Mouse (Mus musculus): Measurements from ENCODE around the gene Ube2s. TPM values are rescaled to one million over a fixed set of nuclear protein-coding genes. Genes with fewer than 3 reads are reported as not detected.
"Not testable (repeated sequence)": the region's sequence is repeated elsewhere in the genome, so short reads cannot be mapped to it uniquely, and the experiment has no call there.

Ube2s gene
- polyA plus RNA-seq (2016; fragmentation: Nextera tagmentation; extraction: Ambion mirVana) = 337 and 447 TPM in 2 replicates

- H3K36me3 ChIP-seq = peaks cover 28% of the 10 kb centered on the region
- H3K4me1 ChIP-seq = peaks cover 19% of the 10 kb centered on the region
- H3K4me3 ChIP-seq = peak within 1 kb of the TSS; percentile 99
- under 1% methylated on average over 62 of the region's 62 CpGs for WGBS
- DNase-seq (ENCODE audit: low spot score) = peak; percentile 99
- no peaks in the 10 kb centered on the region for H3K27me3 ChIP-seq (ENCODE audit: insufficient read depth, poor library complexity, severe bottlenecking)
- H3K9me3 ChIP-seq = no peaks in the 10 kb centered on the region
- peak within 1 kb of the TSS; percentile 99 for H3K27ac ChIP-seq
Observed at GRCm38 (mm10) chr7:4812303-4813104, at the start of gene Ube2s. Ube2s (minus strand) TSS chr7:4812590.

- 73% methylated on average over 3 of the region's 3 CpGs for WGBS
- H3K4me1 ChIP-seq; H3K9me3 ChIP-seq; DNase-seq (ENCODE audit: low spot score); H3K27ac ChIP-seq; H3K4me3 ChIP-seq; H3K36me3 ChIP-seq: not testable (repeated sequence)
- H3K27me3 ChIP-seq (ENCODE audit: insufficient read depth, poor library complexity, severe bottlenecking) = peaks cover 21% of the 10 kb centered on the region
Observed at GRCm38 (mm10) chr7:4860926-4861325, 48.5 kb upstream of the Ube2s start.

GRCm38 (mm10) chr7:4859418-4859978 lies 47.1 kb upstream of the Ube2s start:
- WGBS = 75% methylated on average over 12 of the region's 12 CpGs
- H3K36me3 ChIP-seq = no peaks in the 10 kb centered on the region

GRCm38 (mm10) chr7:4857321-4857720 lies 44.9 kb upstream of the Ube2s start:
- Histone ChIP-seq H3K4me1 (no peaks in the 10 kb centered on the region), H3K4me3 (no peak overlapping the region), H3K36me3 (no peaks in the 10 kb centered on the region), H3K27ac (no peak overlapping the region), H3K27me3 (ENCODE audit: insufficient read depth, poor library complexity, severe bottlenecking) (peaks cover 21% of the 10 kb centered on the region), H3K9me3 (no peaks in the 10 kb centered on the region)
- 64% methylated on average over 7 of the region's 7 CpGs for WGBS
- DNase-seq (ENCODE audit: low spot score) = no peak

More at GRCm38 (mm10) chr7:4859418-4859978, 47.1 kb upstream of the Ube2s start:
- no peak overlapping the region for H3K27ac ChIP-seq
- no peaks in the 10 kb centered on the region for H3K4me1 ChIP-seq
- DNase-seq (ENCODE audit: low spot score) = no peak
- H3K9me3 ChIP-seq = no peaks in the 10 kb centered on the region
- peaks cover 21% of the 10 kb centered on the region for H3K27me3 ChIP-seq (ENCODE audit: insufficient read depth, poor library complexity, severe bottlenecking)
- no peak overlapping the region for H3K4me3 ChIP-seq

DNA sequence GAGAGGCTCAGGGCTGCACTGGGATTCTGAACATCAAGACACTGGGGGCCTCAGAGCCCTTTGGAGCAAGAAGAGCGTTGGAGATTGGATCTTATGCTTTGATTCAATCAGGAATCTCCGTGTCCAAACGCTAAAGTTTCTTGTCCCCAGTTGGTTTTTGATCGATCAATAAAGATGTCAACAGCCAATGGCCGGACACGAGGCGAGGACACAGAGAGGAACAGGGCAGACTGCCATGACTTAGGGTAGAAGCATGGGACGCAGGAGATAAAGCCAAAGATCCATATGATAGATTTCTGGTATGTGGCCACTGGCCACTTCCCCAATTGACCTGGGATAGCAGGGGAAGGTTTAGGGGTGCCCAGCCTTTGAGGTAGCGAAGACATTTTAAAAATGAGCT lies 44.1 kb upstream of the Ube2s start:
- DNase-seq (ENCODE audit: low spot score) = peak; percentile 28
- 85% methylated on average over 9 of the region's 9 CpGs for WGBS

GRCm38 (mm10) chr7:4853613-4854012 lies 41.2 kb upstream of the Ube2s start:
- Histone ChIP-seq H3K4me1 (no peaks in the 10 kb centered on the region), H3K36me3 (no peaks in the 10 kb centered on the region), H3K27me3 (ENCODE audit: insufficient read depth, poor library complexity, severe bottlenecking) (peaks cover 32% of the 10 kb centered on the region), H3K4me3 (no peak overlapping the region), H3K27ac (no peak overlapping the region), H3K9me3 (no peaks in the 10 kb centered on the region)
- 66% methylated on average over 3 of the region's 3 CpGs for WGBS
- peak; percentile 42 for DNase-seq (ENCODE audit: low spot score)

More for the DNA sequence above, 44.1 kb upstream of the Ube2s start:
- peaks cover 23% of the 10 kb centered on the region for H3K27me3 ChIP-seq (ENCODE audit: insufficient read depth, poor library complexity, severe bottlenecking)
- H3K4me1 ChIP-seq = no peaks in the 10 kb centered on the region
- no peaks in the 10 kb centered on the region for H3K36me3 ChIP-seq
- no peak overlapping the region for H3K4me3 ChIP-seq
- H3K9me3 ChIP-seq = no peaks in the 10 kb centered on the region
- H3K27ac ChIP-seq = no peak overlapping the region

DNA sequence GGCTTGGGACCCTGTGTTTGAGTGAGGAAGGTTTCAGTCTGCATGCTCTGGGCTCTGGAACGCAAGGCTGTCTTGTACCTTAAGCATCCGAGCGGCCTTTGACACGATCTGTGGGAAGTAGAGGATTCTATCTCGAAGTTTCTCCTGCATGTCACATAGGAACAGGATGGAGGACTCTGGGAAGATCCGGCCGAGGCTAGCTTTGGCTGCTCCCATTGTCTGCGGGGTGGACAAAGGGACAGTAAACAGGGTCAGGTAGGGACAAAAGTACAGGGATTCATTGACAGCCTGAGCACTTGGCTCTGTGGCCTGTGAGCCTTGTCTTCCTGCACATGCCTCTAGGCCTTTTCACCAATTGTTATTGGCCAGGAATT lies 38.9 kb upstream of the Ube2s start:
- H3K36me3 ChIP-seq = no peaks in the 10 kb centered on the region
- peaks cover 6% of the 10 kb centered on the region; the same call in 1 of the 2 replicates for H3K9me3 ChIP-seq
- H3K27me3 ChIP-seq (ENCODE audit: insufficient read depth, poor library complexity, severe bottlenecking) = peaks cover 36% of the 10 kb centered on the region; the same call in 1 of the 2 replicates
- WGBS = 63% methylated on average over 8 of the region's 8 CpGs
- no peak overlapping the region for H3K4me3 ChIP-seq
- peak; percentile 69 for DNase-seq (ENCODE audit: low spot score)
- H3K27ac ChIP-seq = no peak overlapping the region
- H3K4me1 ChIP-seq = no peaks in the 10 kb centered on the region

GRCm38 (mm10) chr7:4850621-4851314 lies 38.4 kb upstream of the Ube2s start:
- Histone ChIP-seq H3K27ac (no peak overlapping the region), H3K27me3 (ENCODE audit: insufficient read depth, poor library complexity, severe bottlenecking) (peaks cover 39% of the 10 kb centered on the region; the same call in 1 of the 2 replicates), H3K36me3 (no peaks in the 10 kb centered on the region), H3K4me3 (no peak overlapping the region), H3K9me3 (peaks cover 6% of the 10 kb centered on the region; the same call in 1 of the 2 replicates), H3K4me1 (no peaks in the 10 kb centered on the region)
- 69% methylated on average over 11 of the region's 11 CpGs for WGBS
- DNase-seq (ENCODE audit: low spot score) = peak; percentile 57

DNA sequence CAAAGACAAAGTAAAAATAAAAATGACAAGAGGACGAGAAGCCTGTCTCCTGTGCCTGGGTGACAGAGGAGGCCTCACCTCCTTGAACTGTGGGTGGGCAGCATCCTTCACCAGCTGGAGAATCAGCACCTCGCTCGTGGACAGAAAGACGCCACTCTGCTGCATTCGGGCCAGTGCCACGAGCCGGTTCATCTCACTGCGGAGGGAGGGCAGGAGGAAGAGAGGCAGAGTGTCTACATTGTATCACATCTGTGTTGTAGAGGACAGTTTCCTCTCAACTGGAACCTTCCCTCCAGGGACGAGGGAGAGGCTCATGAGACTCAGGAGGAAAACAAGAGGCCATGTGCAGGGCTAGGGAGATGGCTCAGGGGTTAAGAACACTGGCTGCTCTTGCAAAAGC lies 37.0 kb upstream of the Ube2s start:
- no peak overlapping the region for H3K27ac ChIP-seq
- H3K9me3 ChIP-seq = peaks cover 6% of the 10 kb centered on the region; the same call in 1 of the 2 replicates
- H3K27me3 ChIP-seq (ENCODE audit: insufficient read depth, poor library complexity, severe bottlenecking) = peaks cover 53% of the 10 kb centered on the region
- H3K4me3 ChIP-seq = no peak overlapping the region
- peaks cover 6% of the 10 kb centered on the region for H3K4me1 ChIP-seq
- 60% methylated on average over 9 of the region's 9 CpGs for WGBS
- peak; percentile 67 for DNase-seq (ENCODE audit: low spot score)
- no peaks in the 10 kb centered on the region for H3K36me3 ChIP-seq

DNA sequence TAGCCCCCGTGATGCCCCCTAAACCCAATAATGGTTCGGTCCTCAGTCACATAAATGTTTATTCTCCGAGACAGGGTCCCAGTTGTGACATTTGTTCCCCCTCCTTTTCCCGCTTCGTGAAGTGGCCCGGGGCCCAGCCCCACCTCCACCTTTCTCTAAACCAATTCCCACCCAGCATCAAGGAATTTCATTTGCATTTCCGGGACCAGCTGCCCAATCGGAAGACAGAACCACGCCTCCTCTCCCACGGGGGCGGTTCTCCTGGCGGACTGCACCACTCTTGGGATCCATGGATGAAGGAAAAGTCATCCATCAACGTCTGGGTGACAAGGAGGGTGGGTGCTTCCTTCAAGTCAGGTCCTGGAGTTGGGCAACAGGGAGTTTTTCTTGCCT lies 32.5 kb upstream of the Ube2s start:
- under 1% methylated on average over 13 of the region's 13 CpGs for WGBS
- H3K4me1 ChIP-seq = peaks cover 28% of the 10 kb centered on the region
- H3K9me3 ChIP-seq = peaks cover 6% of the 10 kb centered on the region; the same call in 1 of the 2 replicates
- DNase-seq (ENCODE audit: low spot score) = peak; percentile 82
- H3K36me3 ChIP-seq = no peaks in the 10 kb centered on the region
- H3K27me3 ChIP-seq (ENCODE audit: insufficient read depth, poor library complexity, severe bottlenecking) = peaks cover 86% of the 10 kb centered on the region
- H3K4me3 ChIP-seq = peak overlapping the region; percentile 52
- H3K27ac ChIP-seq = 0 out of 2 replicates have a peak overlapping the region, but pooled peaks have one; percentile 52

DNA sequence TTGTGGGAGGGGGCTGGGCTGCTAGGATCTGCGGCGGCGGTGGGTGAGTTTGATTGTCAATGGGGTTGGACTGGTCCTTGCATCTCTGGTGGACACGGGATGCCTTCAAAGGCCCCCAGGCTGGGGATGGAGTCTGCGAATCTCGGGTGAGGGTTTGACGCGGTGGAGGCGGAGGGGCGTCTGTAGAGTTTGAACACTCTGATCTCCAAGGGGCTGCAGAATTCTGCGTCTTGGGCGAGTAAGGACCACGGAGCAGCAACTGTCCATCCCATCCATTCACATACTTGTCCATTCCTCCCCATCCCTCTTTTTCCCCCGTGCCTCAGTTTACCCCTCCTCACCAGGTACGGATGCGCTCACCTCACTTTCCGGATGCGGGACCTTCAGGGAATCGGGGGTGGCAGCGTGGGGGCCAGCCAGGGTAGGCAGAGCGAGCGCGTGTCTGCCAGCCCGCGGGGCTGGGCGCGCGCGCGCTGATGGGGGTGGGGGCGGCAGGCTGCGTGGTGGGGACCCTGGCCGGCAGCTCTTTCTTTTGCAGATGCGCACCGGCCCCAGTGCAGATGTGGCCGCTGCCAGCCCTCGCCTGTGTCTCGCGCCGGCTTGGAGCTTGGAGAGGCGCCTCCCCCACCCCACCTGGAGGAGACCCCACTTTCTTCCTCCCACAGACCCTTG lies 32.0 kb upstream of the Ube2s start, which contains the start of gene Shisa7:
TSS of gene Shisa7 (minus strand) at position 452 of the 672 bp plus-strand sequence.
- no peak for DNase-seq (ENCODE audit: low spot score)
- H3K36me3 ChIP-seq = no peaks in the 10 kb centered on the region
- peaks cover 6% of the 10 kb centered on the region; the same call in 1 of the 2 replicates for H3K9me3 ChIP-seq
- 0 out of 2 replicates have a peak within 1 kb of the TSS, but pooled peaks have one; percentile 52 for H3K27ac ChIP-seq
- peaks cover 28% of the 10 kb centered on the region for H3K4me1 ChIP-seq
- peaks cover 85% of the 10 kb centered on the region for H3K27me3 ChIP-seq (ENCODE audit: insufficient read depth, poor library complexity, severe bottlenecking)
- H3K4me3 ChIP-seq = peak within 1 kb of the TSS; percentile 52
- WGBS = 2% methylated on average over 40 of the region's 41 CpGs

GRCm38 (mm10) chr7:4843604-4844244 lies 31.3 kb upstream of the Ube2s start:
- H3K36me3 ChIP-seq = no peaks in the 10 kb centered on the region
- H3K27me3 ChIP-seq (ENCODE audit: insufficient read depth, poor library complexity, severe bottlenecking) = peaks cover 83% of the 10 kb centered on the region
- H3K9me3 ChIP-seq = peaks cover 6% of the 10 kb centered on the region; the same call in 1 of the 2 replicates
- WGBS = 1% methylated on average over 34 of the region's 34 CpGs
- peaks cover 28% of the 10 kb centered on the region for H3K4me1 ChIP-seq
- peak; percentile 76 for DNase-seq (ENCODE audit: low spot score)
- peak overlapping the region; percentile 52 for H3K4me3 ChIP-seq
- no peak overlapping the region for H3K27ac ChIP-seq

Data from heart, embryonic 10.5 days (tissue).